Mouse (Mus musculus): Measurements from ENCODE around the gene Zdhhc22. TPM values are rescaled to one million over a fixed set of nuclear protein-coding genes. Genes with fewer than 3 reads are reported as not detected.
A peak's percentile ranks its signal among the peaks of the same experiment; 100 is the strongest.

The Zdhhc22 gene
- polyA plus RNA-seq, 1 experiment from 2014 or later, result not detected

GRCm38 (mm10) chr12:86999283-86999820, 9.1 kb upstream of the Zdhhc22 start:
- Histone ChIP-seq H3K4me2 (ENCODE audit: low read depth, low read length) (no peak overlapping the region), H3K4me3 (ENCODE audit: low read depth, low read length) (no peak overlapping the region), H3K36me3 (replicated peaks; ENCODE audit: insufficient read depth, low read length) (no peaks in the 10 kb centered on the region), H3K9me3 (ENCODE audit: low read length) (no peaks in the 10 kb centered on the region), H3K4me1 (ENCODE audit: insufficient read depth) (no peaks in the 10 kb centered on the region), H3K27me3 (ENCODE audit: insufficient read depth, low read length) (no peaks in the 10 kb centered on the region), H3K27ac (ENCODE audit: low read depth) (no peak overlapping the region), H3K9ac (replicated peaks) (no peak overlapping the region)
- TF ChIP-seq EP300 (IDR thresholded peaks at IDR 0.05; ENCODE audit: low read depth) (no peak), CTCF (IDR thresholded peaks at IDR 0.05; ENCODE audit: low read depth) (peak; percentile 21; the same call in 1 of the 2 replicates)
- DNase-seq (no peak), ATAC-seq (no peak)
- 72% methylated on average over 10 of the region's 10 CpGs for WGBS (ENCODE audit: insufficient replicate concordance)

GRCm38 (mm10) chr12:86998699-86999098, 8.5 kb upstream of the Zdhhc22 start:
- TF ChIP-seq EP300 (IDR thresholded peaks at IDR 0.05; ENCODE audit: low read depth), result no peak
- TF ChIP-seq CTCF (IDR thresholded peaks at IDR 0.05; ENCODE audit: low read depth), result peak; percentile 48
- no peak overlapping the region for H3K9ac ChIP-seq (replicated peaks)
- H3K36me3 ChIP-seq (replicated peaks; ENCODE audit: insufficient read depth, low read length), result no peaks in the 10 kb centered on the region
- DNase-seq, result no peak
- H3K4me1 ChIP-seq (ENCODE audit: insufficient read depth), result no peaks in the 10 kb centered on the region
- no peak for ATAC-seq
- H3K4me3 ChIP-seq (ENCODE audit: low read depth, low read length), result no peak overlapping the region
- no peak overlapping the region for H3K4me2 ChIP-seq (ENCODE audit: low read depth, low read length)
- 85% methylated on average over 4 of the region's 4 CpGs for WGBS (ENCODE audit: insufficient replicate concordance)
- no peaks in the 10 kb centered on the region for H3K9me3 ChIP-seq (ENCODE audit: low read length)
- H3K27me3 ChIP-seq (ENCODE audit: insufficient read depth, low read length), result no peaks in the 10 kb centered on the region
- no peak overlapping the region for H3K27ac ChIP-seq (ENCODE audit: low read depth)

- TF ChIP-seq CTCF (IDR thresholded peaks at IDR 0.05; ENCODE audit: low read depth) (no peak), EP300 (IDR thresholded peaks at IDR 0.05; ENCODE audit: low read depth) (no peak)
- no peak overlapping the region for H3K9ac ChIP-seq (replicated peaks)
- no peaks in the 10 kb centered on the region for H3K4me1 ChIP-seq (ENCODE audit: insufficient read depth)
- peaks cover 5% of the 10 kb centered on the region for H3K27me3 ChIP-seq (ENCODE audit: insufficient read depth, low read length)
- no peaks in the 10 kb centered on the region for H3K36me3 ChIP-seq (replicated peaks; ENCODE audit: insufficient read depth, low read length)
- H3K27ac ChIP-seq (ENCODE audit: low read depth), result no peak overlapping the region
- no peak for DNase-seq
- WGBS (ENCODE audit: insufficient replicate concordance), result 65% methylated on average over 6 of the region's 6 CpGs
- no peaks in the 10 kb centered on the region for H3K9me3 ChIP-seq (ENCODE audit: low read length)
- no peak overlapping the region for H3K4me3 ChIP-seq (ENCODE audit: low read depth, low read length)
- no peak overlapping the region for H3K4me2 ChIP-seq (ENCODE audit: low read depth, low read length)
- ATAC-seq, result no peak
Measured at GRCm38 (mm10) chr12:86995931-86996330, 5.7 kb upstream of the Zdhhc22 start.

GRCm38 (mm10) chr12:86994776-86995175, 4.5 kb upstream of the Zdhhc22 start:
- H3K4me3 ChIP-seq (ENCODE audit: low read depth, low read length), result no peak overlapping the region
- ATAC-seq (no peak), DNase-seq (no peak)
- TF ChIP-seq CTCF (IDR thresholded peaks at IDR 0.05; ENCODE audit: low read depth) (no peak), EP300 (IDR thresholded peaks at IDR 0.05; ENCODE audit: low read depth) (no peak)
- WGBS (ENCODE audit: insufficient replicate concordance), result 46% methylated on average over 3 of the region's 3 CpGs
- peaks cover 16% of the 10 kb centered on the region for H3K27me3 ChIP-seq (ENCODE audit: insufficient read depth, low read length)
- H3K36me3 ChIP-seq (replicated peaks; ENCODE audit: insufficient read depth, low read length), result no peaks in the 10 kb centered on the region
- no peak overlapping the region for H3K4me2 ChIP-seq (ENCODE audit: low read depth, low read length)
- H3K27ac ChIP-seq (ENCODE audit: low read depth), result no peak overlapping the region
- peaks cover 2% of the 10 kb centered on the region; the same call in 1 of the 2 replicates for H3K4me1 ChIP-seq (ENCODE audit: insufficient read depth)
- H3K9me3 ChIP-seq (ENCODE audit: low read length), result no peaks in the 10 kb centered on the region
- H3K9ac ChIP-seq (replicated peaks), result no peak overlapping the region

GRCm38 (mm10) chr12:86994166-86994565, 3.9 kb upstream of the Zdhhc22 start:
- Histone ChIP-seq H3K4me3 (ENCODE audit: low read depth, low read length) (no peak overlapping the region), H3K9me3 (ENCODE audit: low read length) (no peaks in the 10 kb centered on the region), H3K27ac (ENCODE audit: low read depth) (no peak overlapping the region), H3K27me3 (ENCODE audit: insufficient read depth, low read length) (peaks cover 22% of the 10 kb centered on the region), H3K36me3 (replicated peaks; ENCODE audit: insufficient read depth, low read length) (no peaks in the 10 kb centered on the region), H3K4me2 (ENCODE audit: low read depth, low read length) (no peak overlapping the region), H3K4me1 (ENCODE audit: insufficient read depth) (peaks cover 3% of the 10 kb centered on the region; the same call in 1 of the 2 replicates), H3K9ac (replicated peaks) (no peak overlapping the region)
- no peak for ATAC-seq
- TF ChIP-seq CTCF (IDR thresholded peaks at IDR 0.05; ENCODE audit: low read depth), result no peak
- TF ChIP-seq EP300 (IDR thresholded peaks at IDR 0.05; ENCODE audit: low read depth), result no peak
- 33% methylated on average over 4 of the region's 4 CpGs for WGBS (ENCODE audit: insufficient replicate concordance)
- DNase-seq, result no peak

- H3K9ac ChIP-seq (replicated peaks), result no peak overlapping the region
- no peak overlapping the region for H3K4me2 ChIP-seq (ENCODE audit: low read depth, low read length)
- H3K36me3 ChIP-seq (replicated peaks; ENCODE audit: insufficient read depth, low read length), result no peaks in the 10 kb centered on the region
- H3K9me3 ChIP-seq (ENCODE audit: low read length), result no peaks in the 10 kb centered on the region
- ATAC-seq (no peak), DNase-seq (no peak)
- WGBS (ENCODE audit: insufficient replicate concordance), result 35% methylated on average over 2 of the region's 2 CpGs
- TF ChIP-seq EP300 (IDR thresholded peaks at IDR 0.05; ENCODE audit: low read depth), result no peak
- H3K4me3 ChIP-seq (ENCODE audit: low read depth, low read length), result no peak overlapping the region
- H3K27me3 ChIP-seq (ENCODE audit: insufficient read depth, low read length), result peaks cover 39% of the 10 kb centered on the region
- peaks cover 3% of the 10 kb centered on the region; the same call in 1 of the 2 replicates for H3K4me1 ChIP-seq (ENCODE audit: insufficient read depth)
- no peak overlapping the region for H3K27ac ChIP-seq (ENCODE audit: low read depth)
Measured at GRCm38 (mm10) chr12:86990755-86991110, 503 bp upstream of the Zdhhc22 start.

GRCm38 (mm10) chr12:86989378-86989777, 852 bp downstream of the Zdhhc22 start:
- peaks cover 42% of the 10 kb centered on the region for H3K27me3 ChIP-seq (ENCODE audit: insufficient read depth, low read length)
- TF ChIP-seq CTCF (IDR thresholded peaks at IDR 0.05; ENCODE audit: low read depth) (no peak), EP300 (IDR thresholded peaks at IDR 0.05; ENCODE audit: low read depth) (no peak)
- no peaks in the 10 kb centered on the region for H3K9me3 ChIP-seq (ENCODE audit: low read length)
- no peak overlapping the region for H3K4me3 ChIP-seq (ENCODE audit: low read depth, low read length)
- H3K4me2 ChIP-seq (ENCODE audit: low read depth, low read length), result no peak overlapping the region
- peaks cover 3% of the 10 kb centered on the region; the same call in 1 of the 2 replicates for H3K4me1 ChIP-seq (ENCODE audit: insufficient read depth)
- no peak overlapping the region for H3K9ac ChIP-seq (replicated peaks)
- H3K27ac ChIP-seq (ENCODE audit: low read depth), result no peak overlapping the region
- WGBS (ENCODE audit: insufficient replicate concordance), result 15% methylated on average over 15 of the region's 15 CpGs
- H3K36me3 ChIP-seq (replicated peaks; ENCODE audit: insufficient read depth, low read length), result no peaks in the 10 kb centered on the region
- ATAC-seq, result no peak
- no peak for DNase-seq
